Mouse (Mus musculus) heart, embryonic 12.5 days (tissue): ENCODE data around the gene Tbc1d8. TPM values are rescaled to one million over a fixed set of nuclear protein-coding genes. Genes with fewer than 3 reads are reported as not detected.

ENCODE experiments used
- ATAC-seq: fragments of 200-750 bp; cut with Nextera tagmentation; 2 replicates; pipeline ENCODE4 v1.8.0; 2017; ENCODE audit warnings: moderate TSS enrichment, moderate library complexity; ENCODE audit not compliant: insufficient number of reproducible peaks, low FRiP score
- H3K27ac ChIP-seq: fragments of 300-500 bp; sonication (generic); 2 replicates; pipeline ENCODE4 v1.5.1; 2016; ENCODE audit warnings: mild to moderate bottlenecking, moderate library complexity; ENCODE audit not compliant: poor library complexity, severe bottlenecking
- H3K27me3 ChIP-seq: fragments of 300-500 bp; sonication (generic); replicated peaks from 2 replicates; pipeline ENCODE4 v1.6.1; 2016; ENCODE audit warnings: mild to moderate bottlenecking, moderate library complexity
- H3K36me3 ChIP-seq: fragments of 300-500 bp; sonication (generic); 2 replicates; pipeline ENCODE4 v1.6.1; 2016; ENCODE audit warnings: mild to moderate bottlenecking, moderate library complexity
- H3K4me1 ChIP-seq: fragments of 300-500 bp; sonication (generic); replicated peaks from 2 replicates; pipeline ENCODE4 v1.6.1; 2016; ENCODE audit warnings: mild to moderate bottlenecking
- H3K4me2 ChIP-seq: fragments of 300-500 bp; sonication (generic); 2 replicates; pipeline ENCODE4 v1.6.1; 2016; ENCODE audit warnings: mild to moderate bottlenecking, moderate library complexity
- H3K4me3 ChIP-seq: fragments of 300-500 bp; sonication (generic); 2 replicates; pipeline ENCODE4 v1.5.1; 2016; ENCODE audit warnings: mild to moderate bottlenecking
- H3K9ac ChIP-seq: fragments of 300-500 bp; sonication (generic); 2 replicates; pipeline ENCODE4 v1.6.1; 2016; ENCODE audit warnings: mild to moderate bottlenecking, moderate library complexity
- H3K9me3 ChIP-seq: fragments of 300-500 bp; sonication (generic); replicated peaks from 2 replicates; pipeline ENCODE4 v1.6.1; 2016; ENCODE audit warnings: mild to moderate bottlenecking, moderate library complexity
- WGBS: fragments of 180-500 bp; shearing (Covaris S2); methylation state at CpG from one replicate; pipeline ENCODE4 v1.1.7; 2016; 5-methylcytosine and 5-hydroxymethylcytosine counted together
- polyA plus RNA-seq: library from polyadenylated mRNA; unstranded; fragments of >200 nt; fragmentation: Nextera tagmentation; extraction: Ambion mirVana; gene quantifications from 2 replicates; pipeline ENCODE4 v1.2.1, GENCODE M21; 2016

The Tbc1d8 gene
- polyA plus RNA-seq, 1 experiment from 2014 or later = 14.1 TPM

DNA sequence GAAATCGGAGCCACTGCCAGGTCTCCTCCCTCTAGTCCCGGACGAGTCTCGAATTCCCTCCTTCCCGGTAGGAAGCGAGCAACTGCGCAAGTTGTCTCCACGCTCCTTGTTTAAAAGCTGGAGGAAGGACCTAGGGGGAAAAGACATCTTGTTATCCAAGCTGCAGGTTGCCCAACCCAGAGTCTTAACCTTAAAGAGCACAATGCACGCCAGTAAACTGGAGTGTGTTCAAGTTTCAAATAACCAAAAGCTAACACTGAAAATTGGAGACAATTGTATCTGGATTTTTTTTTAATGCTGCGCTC, 293 bp upstream of the Tbc1d8 start:
- H3K36me3 ChIP-seq = 0 out of 2 replicates have a peak, but pooled peaks cover 4% of the 10 kb centered on the region

DNA sequence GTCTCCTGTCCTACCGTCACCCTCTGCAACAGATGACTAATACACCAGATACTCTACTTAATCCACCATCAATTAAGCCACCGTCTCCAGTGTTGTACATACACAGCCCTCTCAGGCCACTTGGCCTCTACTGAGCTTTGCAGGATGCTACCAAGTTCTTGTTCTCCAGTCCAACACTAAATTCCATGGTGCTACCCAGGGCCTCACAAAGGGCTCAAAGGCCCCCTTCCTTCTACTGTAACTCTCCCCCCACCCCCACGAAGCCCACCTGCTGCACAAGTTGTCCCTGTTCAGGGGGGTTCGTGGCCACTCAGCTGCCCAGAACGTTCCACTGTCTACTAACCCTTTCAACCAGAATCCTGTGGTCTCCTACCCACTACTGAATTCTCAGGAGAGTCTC, 1.5 kb downstream of the Tbc1d8 start:
- no peak overlapping the region for H3K9ac ChIP-seq
- H3K27me3 ChIP-seq = 0 out of 2 replicates have a peak, but pooled peaks cover 4% of the 10 kb centered on the region
- no peak for ATAC-seq
- 83% methylated on average over 5 of the region's 5 CpGs for WGBS
- H3K4me3 ChIP-seq = peak overlapping the region; percentile 73
- H3K9me3 ChIP-seq = no peaks in the 10 kb centered on the region; the same call in 1 of the 2 replicates
- H3K4me2 ChIP-seq = peak overlapping the region; percentile 98
- H3K4me1 ChIP-seq = peaks cover 18% of the 10 kb centered on the region; the same call in 1 of the 2 replicates
- H3K27ac ChIP-seq = no peak overlapping the region
- H3K36me3 ChIP-seq = 0 out of 2 replicates have a peak, but pooled peaks cover 4% of the 10 kb centered on the region

More for the DNA sequence above, 293 bp upstream of the Tbc1d8 start:
- WGBS = 5% methylated on average over 10 of the region's 10 CpGs
- Histone ChIP-seq H3K27ac (0 out of 2 replicates have a peak overlapping the region, but pooled peaks have one; percentile 31), H3K9me3 (no peaks in the 10 kb centered on the region; the same call in 1 of the 2 replicates), H3K4me1 (peaks cover 18% of the 10 kb centered on the region; the same call in 1 of the 2 replicates), H3K4me3 (peak overlapping the region; percentile 73), H3K4me2 (peak overlapping the region; percentile 98), H3K27me3 (0 out of 2 replicates have a peak, but pooled peaks cover 4% of the 10 kb centered on the region), H3K9ac (peak overlapping the region; percentile 57; the same call in 1 of the 2 replicates)
- no peak for ATAC-seq

DNA sequence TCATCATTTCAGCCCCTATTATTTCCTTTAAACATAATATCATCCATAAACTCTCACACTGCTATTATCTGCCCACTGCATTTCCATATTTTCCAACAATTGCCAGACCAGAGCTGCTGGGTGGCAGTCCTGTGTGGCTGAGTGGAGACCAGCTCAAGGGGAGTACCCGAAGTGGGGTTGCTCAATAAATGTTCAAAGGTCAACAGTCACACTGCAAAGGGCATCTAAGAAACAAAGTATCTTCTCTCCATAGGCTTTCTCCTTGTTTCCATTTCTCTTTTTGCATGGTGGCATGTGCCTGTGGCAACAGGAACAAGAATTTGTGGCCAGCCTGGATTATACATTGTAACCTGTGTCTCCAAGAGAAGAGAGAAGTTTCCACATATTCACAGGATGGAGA, 2.2 kb downstream of the Tbc1d8 start:
- no peak for ATAC-seq
- H3K27ac ChIP-seq = no peak overlapping the region
- H3K36me3 ChIP-seq = 0 out of 2 replicates have a peak, but pooled peaks cover 4% of the 10 kb centered on the region
- no peak overlapping the region for H3K9ac ChIP-seq
- H3K4me1 ChIP-seq = peaks cover 18% of the 10 kb centered on the region; the same call in 1 of the 2 replicates
- 0 out of 2 replicates have a peak, but pooled peaks cover 4% of the 10 kb centered on the region for H3K27me3 ChIP-seq
- 91% methylated on average over 1 of the region's 1 CpGs for WGBS
- H3K9me3 ChIP-seq = no peaks in the 10 kb centered on the region; the same call in 1 of the 2 replicates
- no peak overlapping the region for H3K4me3 ChIP-seq
- no peak overlapping the region for H3K4me2 ChIP-seq

DNA sequence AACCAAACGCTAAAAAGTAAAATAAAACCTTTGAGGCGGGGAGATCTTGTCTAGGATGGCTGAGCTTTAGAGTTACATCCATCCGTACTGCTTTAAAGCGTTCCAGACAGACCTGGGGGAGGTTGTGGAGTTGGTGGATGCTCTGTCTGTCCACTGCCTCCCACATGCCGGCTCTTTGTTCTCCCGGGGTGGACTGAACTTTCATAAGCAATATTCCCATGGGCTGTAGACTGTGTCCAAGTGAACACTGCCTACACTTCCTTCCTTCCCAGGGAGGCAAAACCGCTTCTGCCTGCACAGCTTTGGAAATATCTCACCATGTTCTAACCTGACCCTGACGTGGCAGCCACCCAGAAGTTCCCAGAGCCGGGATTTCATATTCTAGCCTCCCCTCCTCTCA, 4.0 kb downstream of the Tbc1d8 start:
- no peak overlapping the region for H3K27ac ChIP-seq
- peaks cover 4% of the 10 kb centered on the region; the same call in 1 of the 2 replicates for H3K36me3 ChIP-seq
- no peak overlapping the region for H3K4me3 ChIP-seq
- no peak overlapping the region for H3K4me2 ChIP-seq
- H3K9me3 ChIP-seq = peaks cover 5% of the 10 kb centered on the region; the same call in 1 of the 2 replicates
- no peak for ATAC-seq
- H3K27me3 ChIP-seq = 0 out of 2 replicates have a peak, but pooled peaks cover 4% of the 10 kb centered on the region
- H3K9ac ChIP-seq = no peak overlapping the region
- WGBS = 79% methylated on average over 9 of the region's 9 CpGs
- peaks cover 18% of the 10 kb centered on the region; the same call in 1 of the 2 replicates for H3K4me1 ChIP-seq

DNA sequence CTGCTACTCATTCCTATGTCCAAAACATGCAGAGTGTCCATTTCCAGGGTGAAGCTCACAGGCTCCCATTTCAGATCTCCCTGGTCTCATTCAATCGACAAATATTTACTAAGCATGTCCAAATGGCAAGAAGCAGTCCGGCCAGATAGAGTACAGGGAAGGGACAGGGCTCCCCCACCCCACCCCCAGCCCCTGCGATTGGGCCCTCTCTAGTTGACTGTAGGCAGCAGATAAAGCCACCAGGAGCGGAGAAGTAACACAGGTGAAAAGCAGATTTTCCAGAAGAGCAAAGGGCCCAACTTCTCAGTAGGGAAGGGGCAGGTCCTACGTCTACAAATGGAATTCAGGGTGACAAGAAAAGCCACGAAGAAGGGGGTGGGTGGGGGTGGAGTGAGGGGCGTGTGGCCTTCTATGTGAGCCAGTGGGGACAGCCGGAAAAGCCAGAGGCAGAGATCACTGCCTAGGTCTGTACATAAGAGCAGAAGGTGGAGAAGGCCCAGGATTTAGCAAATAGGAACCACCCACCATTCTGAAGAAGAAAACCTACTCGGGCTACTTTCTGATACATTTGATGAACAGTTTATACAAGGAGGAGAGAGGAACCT, 7.2 kb downstream of the Tbc1d8 start:
- H3K27me3 ChIP-seq = no peaks in the 10 kb centered on the region
- H3K27ac ChIP-seq = no peak overlapping the region
- 72% methylated on average over 9 of the region's 9 CpGs for WGBS
- H3K36me3 ChIP-seq = peaks cover 4% of the 10 kb centered on the region; the same call in 1 of the 2 replicates
- no peak overlapping the region for H3K4me2 ChIP-seq
- H3K4me1 ChIP-seq = peaks cover 6% of the 10 kb centered on the region
- no peak overlapping the region for H3K9ac ChIP-seq
- no peak for ATAC-seq
- peaks cover 5% of the 10 kb centered on the region; the same call in 1 of the 2 replicates for H3K9me3 ChIP-seq
- no peak overlapping the region for H3K4me3 ChIP-seq

DNA sequence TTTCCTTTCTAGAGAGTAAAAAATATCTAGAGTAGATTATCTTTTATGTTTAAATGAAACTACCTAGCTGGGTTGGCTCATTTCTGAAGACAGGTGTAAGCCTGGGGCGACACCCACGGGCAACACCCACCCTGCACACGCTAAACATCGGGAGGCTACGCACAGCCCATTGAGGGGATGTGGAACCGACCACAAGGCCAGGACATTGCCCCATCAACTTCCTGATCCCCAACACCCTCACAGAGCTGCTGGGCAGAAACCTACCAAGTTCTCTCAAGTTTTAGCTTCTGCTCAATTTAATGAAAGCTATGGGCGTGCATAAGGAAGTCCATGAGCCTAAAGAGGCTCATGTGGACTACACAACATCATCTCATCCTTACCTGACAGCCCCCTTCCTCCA, 9.6 kb downstream of the Tbc1d8 start:
- H3K4me2 ChIP-seq = no peak overlapping the region
- no peaks in the 10 kb centered on the region; the same call in 1 of the 2 replicates for H3K36me3 ChIP-seq
- no peak overlapping the region for H3K4me3 ChIP-seq
- WGBS = 84% methylated on average over 7 of the region's 7 CpGs
- H3K4me1 ChIP-seq = peaks cover 23% of the 10 kb centered on the region
- no peaks in the 10 kb centered on the region for H3K27me3 ChIP-seq
- peaks cover 5% of the 10 kb centered on the region; the same call in 1 of the 2 replicates for H3K9me3 ChIP-seq
- ATAC-seq = no peak
- H3K27ac ChIP-seq = no peak overlapping the region
- no peak overlapping the region for H3K9ac ChIP-seq

DNA sequence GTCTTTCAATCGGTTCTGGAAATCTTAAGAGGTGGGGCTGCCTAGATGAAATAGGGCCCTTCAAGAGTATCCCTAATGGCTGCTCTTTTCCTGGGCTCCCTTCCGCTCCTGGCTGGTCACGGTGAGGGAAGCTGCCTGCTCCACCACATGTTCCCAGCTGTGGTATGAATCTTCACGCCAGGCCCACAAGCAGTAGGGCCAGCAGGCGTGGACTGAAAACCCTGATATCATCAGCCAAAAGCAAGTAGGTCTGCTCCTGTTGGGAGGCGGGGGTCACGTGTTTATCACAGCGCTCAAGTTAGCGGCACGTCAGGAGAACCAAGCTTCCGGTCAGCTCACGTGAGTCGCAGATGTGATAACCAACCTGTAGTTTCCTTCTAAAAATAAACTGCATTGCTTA, 12.0 kb downstream of the Tbc1d8 start:
- Histone ChIP-seq H3K4me1 (peaks cover 35% of the 10 kb centered on the region), H3K27me3 (no peaks in the 10 kb centered on the region), H3K36me3 (no peaks in the 10 kb centered on the region; the same call in 1 of the 2 replicates), H3K4me2 (no peak overlapping the region), H3K27ac (no peak overlapping the region), H3K9ac (no peak overlapping the region), H3K9me3 (peaks cover 5% of the 10 kb centered on the region; the same call in 1 of the 2 replicates), H3K4me3 (no peak overlapping the region)
- ATAC-seq = no peak
- 73% methylated on average over 13 of the region's 13 CpGs for WGBS

DNA sequence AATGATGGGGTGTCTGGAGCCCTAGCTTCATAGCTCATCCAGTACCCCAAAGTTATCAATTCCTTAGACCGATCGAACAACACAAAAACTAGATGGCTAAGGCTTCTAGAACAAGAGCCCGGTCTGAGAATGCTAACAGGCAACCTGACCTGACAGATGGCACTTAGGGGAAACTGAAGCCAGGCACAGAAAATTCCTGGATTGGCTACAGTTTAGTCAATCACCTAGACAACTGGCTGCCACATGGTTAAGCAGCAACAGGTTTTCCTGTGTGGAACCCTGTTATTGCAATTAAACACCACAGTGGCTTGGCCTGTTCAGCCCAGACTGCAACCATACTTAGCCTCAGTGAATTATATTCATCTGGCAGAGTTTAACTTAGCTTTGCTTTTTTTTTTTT, 13.8 kb downstream of the Tbc1d8 start:
- H3K9me3 ChIP-seq = no peaks in the 10 kb centered on the region
- no peak overlapping the region for H3K4me3 ChIP-seq
- H3K27me3 ChIP-seq = no peaks in the 10 kb centered on the region
- WGBS = 90% methylated on average over 3 of the region's 3 CpGs
- peaks cover 38% of the 10 kb centered on the region for H3K4me1 ChIP-seq
- no peak for ATAC-seq
- no peak overlapping the region for H3K4me2 ChIP-seq
- no peaks in the 10 kb centered on the region for H3K36me3 ChIP-seq
- no peak overlapping the region for H3K27ac ChIP-seq
- no peak overlapping the region for H3K9ac ChIP-seq

DNA sequence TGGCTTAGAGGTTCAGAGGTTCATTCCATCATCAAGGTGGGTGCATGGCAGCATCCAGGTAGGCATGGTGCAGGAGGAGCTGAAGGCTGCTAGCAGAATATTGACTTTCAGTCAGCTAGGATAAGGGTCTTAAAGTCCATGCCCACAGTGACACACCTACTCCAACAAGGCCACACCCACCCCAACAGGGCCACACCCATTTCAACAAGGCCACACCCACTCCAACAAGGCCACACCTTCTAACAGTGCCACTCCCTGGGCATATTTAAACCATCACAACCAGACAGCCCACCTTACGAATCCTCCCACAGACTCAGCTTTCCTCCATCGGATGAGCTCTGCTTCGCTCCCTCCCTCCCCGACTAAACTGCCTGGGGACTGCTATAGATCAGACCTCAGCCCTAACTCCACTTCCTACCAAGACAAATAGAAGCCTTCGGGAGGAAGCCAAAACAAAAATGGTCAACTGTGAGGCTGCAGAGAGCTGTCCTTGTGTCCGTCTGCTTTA, 15.6 kb downstream of the Tbc1d8 start:
- Histone ChIP-seq H3K27me3 (no peaks in the 10 kb centered on the region), H3K27ac (0 out of 2 replicates have a peak overlapping the region, but pooled peaks have one; percentile 8), H3K4me1 (peaks cover 38% of the 10 kb centered on the region), H3K36me3 (no peaks in the 10 kb centered on the region), H3K4me3 (no peak overlapping the region), H3K9ac (no peak overlapping the region), H3K9me3 (no peaks in the 10 kb centered on the region), H3K4me2 (no peak overlapping the region)
- peak; percentile 29; the same call in 1 of the 2 replicates for ATAC-seq
- WGBS = 86% methylated on average over 6 of the region's 6 CpGs

DNA sequence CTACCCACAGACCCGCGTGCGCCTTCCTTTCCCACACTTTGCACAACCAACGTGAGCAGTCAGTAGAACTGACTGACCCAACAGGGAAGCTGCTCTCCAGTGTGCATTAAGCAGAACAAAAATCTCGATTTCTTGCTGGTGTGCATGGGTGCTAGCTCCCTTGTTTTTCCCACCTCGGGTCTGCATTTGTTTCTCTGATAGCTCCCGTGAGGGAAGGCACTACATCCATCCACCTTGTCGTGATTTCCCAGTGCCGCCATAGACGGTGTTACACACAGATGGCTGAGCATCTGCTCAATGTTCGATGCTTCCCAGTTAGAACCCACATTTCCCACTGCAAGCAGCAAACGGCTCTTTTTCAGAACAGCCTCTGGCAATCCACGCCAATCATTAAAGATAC, 16.5 kb downstream of the Tbc1d8 start:
- no peak overlapping the region for H3K4me3 ChIP-seq
- no peaks in the 10 kb centered on the region for H3K9me3 ChIP-seq
- ATAC-seq = no peak
- H3K27me3 ChIP-seq = no peaks in the 10 kb centered on the region
- H3K4me2 ChIP-seq = no peak overlapping the region
- peaks cover 38% of the 10 kb centered on the region for H3K4me1 ChIP-seq
- H3K27ac ChIP-seq = no peak overlapping the region
- H3K9ac ChIP-seq = no peak overlapping the region
- H3K36me3 ChIP-seq = no peaks in the 10 kb centered on the region
- WGBS = 90% methylated on average over 13 of the region's 13 CpGs

DNA sequence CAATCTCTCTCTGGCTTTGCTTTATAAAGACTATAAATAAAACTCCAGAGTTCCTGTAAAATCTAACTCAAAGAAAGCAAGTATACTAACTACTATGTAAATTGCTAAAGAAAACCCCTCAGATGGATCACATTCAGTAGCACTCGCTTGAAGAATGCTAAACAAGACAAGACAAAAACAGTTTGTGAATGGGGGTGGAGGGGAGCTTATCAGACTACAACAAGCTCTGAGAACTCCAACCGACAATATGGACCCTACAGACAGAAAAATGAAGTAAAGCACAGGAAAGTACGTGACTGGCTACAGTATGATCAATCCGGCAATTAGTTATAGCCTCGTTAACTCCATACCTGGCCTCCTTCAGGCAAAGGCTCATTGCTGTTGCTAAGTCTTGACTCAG, 18.1 kb downstream of the Tbc1d8 start:
- peaks cover 36% of the 10 kb centered on the region for H3K4me1 ChIP-seq
- no peak overlapping the region for H3K27ac ChIP-seq
- no peak overlapping the region for H3K9ac ChIP-seq
- H3K27me3 ChIP-seq = no peaks in the 10 kb centered on the region
- H3K4me3 ChIP-seq = no peak overlapping the region
- ATAC-seq = no peak
- H3K36me3 ChIP-seq = no peaks in the 10 kb centered on the region
- WGBS = 73% methylated on average over 5 of the region's 5 CpGs
- H3K9me3 ChIP-seq = no peaks in the 10 kb centered on the region
- H3K4me2 ChIP-seq = no peak overlapping the region
